Mouse (Mus musculus) erythroblast, embryonic 14.5 days (primary cell): ENCODE data around the gene Gm48551.

ENCODE experiments used
- GATA1 ChIP-seq: IDR thresholded peaks from 2 replicates; pipeline ENCODE4 v1.6.1; 2012; ENCODE audit warnings: low read length, inconsistent platforms, mixed read lengths
- TAL1 ChIP-seq: IDR thresholded peaks from 3 replicates; pipeline ENCODE4 v1.6.1; 2012; ENCODE audit warnings: low read length, inconsistent platforms, mixed read lengths

GRCm38 (mm10) chr10:81389801-81390677 is 5.8 kb downstream of the Gm48551 start:
- TF ChIP-seq GATA1 (no peak), TAL1 (no peak)
